Mouse (Mus musculus) kidney, postnatal 0 days (tissue): ENCODE data around the gene Gjb2. TPM values are rescaled to one million over a fixed set of nuclear protein-coding genes. Genes with fewer than 3 reads are reported as not detected.

Source experiments
- ATAC-seq: fragments of 200-750 bp; cut with Nextera tagmentation; replicated peaks from 2 replicates; pipeline ENCODE4 v1.8.0; 2017; ENCODE audit warnings: low read depth, moderate number of reproducible peaks, moderate TSS enrichment, moderate library complexity; ENCODE audit not compliant: low FRiP score
- DNase-seq: peaks from one replicate; pipeline ENCODE4 v3.0.0-alpha.2; 2016; ENCODE audit warnings: low spot score
- H3K27ac ChIP-seq: fragments of 300-500 bp; sonication (generic); 2 replicates; pipeline ENCODE4 v1.5.1; 2014; ENCODE audit warnings: mild to moderate bottlenecking
- H3K27me3 ChIP-seq: fragments of 300-500 bp; sonication (generic); 2 replicates; pipeline ENCODE4 v1.6.1; 2014; ENCODE audit warnings: low read length, mixed read lengths; ENCODE audit not compliant: insufficient read depth
- H3K36me3 ChIP-seq: fragments of 300-500 bp; sonication (generic); 2 replicates; pipeline ENCODE4 v1.6.1; 2014; ENCODE audit warnings: low read length, mixed read lengths; ENCODE audit not compliant: insufficient read depth
- H3K4me1 ChIP-seq: fragments of 300-500 bp; sonication (generic); replicated peaks from 2 replicates; pipeline ENCODE4 v1.6.1; 2014; ENCODE audit warnings: antibody characterized with exemption, low read length, mixed read lengths; ENCODE audit not compliant: insufficient read depth
- H3K4me2 ChIP-seq: fragments of 300-500 bp; sonication (generic); 2 replicates; pipeline ENCODE4 v1.6.1; 2014; ENCODE audit warnings: mild to moderate bottlenecking, low read length, moderate library complexity, mixed read lengths
- H3K4me3 ChIP-seq: fragments of 300-500 bp; sonication (generic); replicated peaks from 2 replicates; pipeline ENCODE4 v1.5.1; 2014; ENCODE audit warnings: low read depth, low read length
- H3K9ac ChIP-seq: fragments of 300-500 bp; sonication (generic); 2 replicates; pipeline ENCODE4 v1.6.1; 2014; ENCODE audit warnings: low read depth, low read length
- H3K9me3 ChIP-seq: fragments of 300-500 bp; sonication (generic); replicated peaks from 2 replicates; pipeline ENCODE4 v1.6.1; 2016; ENCODE audit warnings: low read length, inconsistent platforms, mixed read lengths
- CTCF ChIP-seq: IDR thresholded peaks from 2 replicates; pipeline ENCODE4 v1.5.1; 2016; ENCODE audit warnings: antibody characterized with exemption, low read depth, mild to moderate bottlenecking, moderate library complexity
- WGBS: fragments of 180-500 bp; shearing (Covaris S2); extraction: QIAGEN DNeasy Blood & Tissue Kit; methylation state at CpG from one replicate; pipeline ENCODE4 v1.1.7; 2014; 5-methylcytosine and 5-hydroxymethylcytosine counted together
- polyA plus RNA-seq: library from polyadenylated mRNA; unstranded; fragments of >200 nt; fragmentation: Nextera tagmentation; extraction: Ambion mirVana; gene quantifications from 2 replicates; pipeline ENCODE4 v1.2.1, GENCODE M21; 2015

The Gjb2 gene
- polyA plus RNA-seq, 1 experiment from 2014 or later: 10.5 TPM

GRCm38 (mm10) chr14:57115823-57116544, 11.5 kb upstream of the Gjb2 start, which contains the start of gene Gm4491:
Gene Gm4491 (minus strand): TSS chr14:57115883.
- Histone ChIP-seq H3K4me1 (no peaks in the 10 kb centered on the region), H3K27me3 (no peaks in the 10 kb centered on the region), H3K4me3 (no peak within 1 kb of the TSS), H3K9me3 (no peaks in the 10 kb centered on the region), H3K9ac (no peak within 1 kb of the TSS), H3K27ac (no peak within 1 kb of the TSS), H3K36me3 (no peaks in the 10 kb centered on the region), H3K4me2 (0 out of 2 replicates have a peak within 1 kb of the TSS, but pooled peaks have one; percentile 6)
- DNase-seq (peak; percentile 59), ATAC-seq (no peak)
- WGBS: 19% methylated on average over 13 of the region's 13 CpGs
- no peak for TF ChIP-seq CTCF

- no peaks in the 10 kb centered on the region for H3K9me3 ChIP-seq
- H3K4me2 ChIP-seq: no peak overlapping the region
- peaks cover 14% of the 10 kb centered on the region for H3K27me3 ChIP-seq
- no peaks in the 10 kb centered on the region for H3K36me3 ChIP-seq
- H3K9ac ChIP-seq: no peak overlapping the region
- DNase-seq (peak; percentile 81), ATAC-seq (no peak)
- TF ChIP-seq CTCF: peak; percentile 93
- WGBS: 6% methylated on average over 4 of the region's 4 CpGs
- H3K27ac ChIP-seq: no peak overlapping the region
- H3K4me3 ChIP-seq: no peak overlapping the region
- no peaks in the 10 kb centered on the region for H3K4me1 ChIP-seq
Observed at GRCm38 (mm10) chr14:57109194-57109593, 4.7 kb upstream of the Gjb2 start.

GRCm38 (mm10) chr14:57107916-57108315, 3.4 kb upstream of the Gjb2 start:
- Histone ChIP-seq H3K9ac (no peak overlapping the region), H3K4me3 (no peak overlapping the region), H3K27me3 (peaks cover 22% of the 10 kb centered on the region), H3K36me3 (no peaks in the 10 kb centered on the region), H3K4me2 (no peak overlapping the region), H3K9me3 (no peaks in the 10 kb centered on the region), H3K27ac (no peak overlapping the region), H3K4me1 (no peaks in the 10 kb centered on the region)
- TF ChIP-seq CTCF: no peak
- 39% methylated on average over 5 of the region's 5 CpGs for WGBS
- DNase-seq (no peak), ATAC-seq (no peak)

GRCm38 (mm10) chr14:57107091-57107490, 2.6 kb upstream of the Gjb2 start:
- no peaks in the 10 kb centered on the region for H3K9me3 ChIP-seq
- H3K36me3 ChIP-seq: no peaks in the 10 kb centered on the region
- ATAC-seq (peak; percentile 43; the same call in 1 of the 2 replicates), DNase-seq (no peak)
- no peak overlapping the region for H3K4me2 ChIP-seq
- 55% methylated on average over 8 of the region's 8 CpGs for WGBS
- H3K4me3 ChIP-seq: no peak overlapping the region
- H3K27me3 ChIP-seq: peaks cover 22% of the 10 kb centered on the region
- TF ChIP-seq CTCF: no peak
- no peak overlapping the region for H3K27ac ChIP-seq
- H3K4me1 ChIP-seq: no peaks in the 10 kb centered on the region
- no peak overlapping the region for H3K9ac ChIP-seq

- Histone ChIP-seq H3K4me3 (no peak overlapping the region), H3K9ac (no peak overlapping the region), H3K4me1 (no peaks in the 10 kb centered on the region), H3K9me3 (no peaks in the 10 kb centered on the region), H3K27me3 (peaks cover 22% of the 10 kb centered on the region), H3K36me3 (no peaks in the 10 kb centered on the region), H3K4me2 (no peak overlapping the region), H3K27ac (no peak overlapping the region)
- no peak for TF ChIP-seq CTCF
- DNase-seq: no peak
- WGBS: 38% methylated on average over 11 of the region's 11 CpGs
- ATAC-seq: no peak
Observed at GRCm38 (mm10) chr14:57105721-57106120, 1.2 kb upstream of the Gjb2 start.

- Histone ChIP-seq H3K4me1 (no peaks in the 10 kb centered on the region), H3K4me3 (peak overlapping the region; percentile 65; the same call in 1 of the 2 replicates), H3K4me2 (peak overlapping the region; percentile 100), H3K27ac (no peak overlapping the region), H3K36me3 (no peaks in the 10 kb centered on the region), H3K27me3 (peaks cover 22% of the 10 kb centered on the region), H3K9ac (no peak overlapping the region), H3K9me3 (no peaks in the 10 kb centered on the region)
- no peak for TF ChIP-seq CTCF
- WGBS: 12% methylated on average over 14 of the region's 14 CpGs
- DNase-seq: no peak
- no peak for ATAC-seq
Observed at GRCm38 (mm10) chr14:57105111-57105510, 609 bp upstream of the Gjb2 start.

- Histone ChIP-seq H3K4me1 (no peaks in the 10 kb centered on the region), H3K36me3 (no peaks in the 10 kb centered on the region), H3K27me3 (peaks cover 22% of the 10 kb centered on the region), H3K4me3 (peak overlapping the region; percentile 65), H3K4me2 (peak overlapping the region; percentile 100), H3K9ac (peak overlapping the region; percentile 67), H3K27ac (peak overlapping the region; percentile 60; the same call in 1 of the 2 replicates), H3K9me3 (no peaks in the 10 kb centered on the region)
- 4% methylated on average over 22 of the region's 22 CpGs for WGBS
- ATAC-seq (no peak), DNase-seq (no peak)
- TF ChIP-seq CTCF: no peak
Observed at GRCm38 (mm10) chr14:57103711-57104105, 794 bp downstream of the Gjb2 start.
